Mouse (Mus musculus) hindbrain, postnatal 0 days (tissue): Measurements from ENCODE around the gene Kif16b. TPM values are rescaled to one million over a fixed set of nuclear protein-coding genes. Genes with fewer than 3 reads are reported as not detected.
A peak's percentile ranks its signal among the peaks of the same experiment; 100 is the strongest.

ENCODE experiments used
- ATAC-seq: fragments of 200-750 bp; cut with Nextera tagmentation; 2 replicates; pipeline ENCODE4 v1.8.0; 2017; ENCODE audit warnings: mild to moderate bottlenecking, moderate TSS enrichment, moderate library complexity
- DNase-seq: peaks from one replicate; pipeline ENCODE4 v3.0.0-alpha.2; 2015; ENCODE audit warnings: low spot score
- H3K27ac ChIP-seq: fragments of 300-500 bp; sonication (generic); 2 replicates; pipeline ENCODE4 v1.5.1; 2014; ENCODE audit warnings: mild to moderate bottlenecking
- H3K27me3 ChIP-seq: fragments of 300-500 bp; sonication (generic); 2 replicates; pipeline ENCODE4 v1.6.1; 2014; ENCODE audit warnings: low read length, mixed read lengths; ENCODE audit not compliant: insufficient read depth
- H3K36me3 ChIP-seq: fragments of 300-500 bp; sonication (generic); 2 replicates; pipeline ENCODE4 v1.6.1; 2014; ENCODE audit warnings: low read length, mixed read lengths; ENCODE audit not compliant: insufficient read depth
- H3K4me1 ChIP-seq: fragments of 300-500 bp; sonication (generic); 2 replicates; pipeline ENCODE4 v1.6.1; 2014; ENCODE audit warnings: antibody characterized with exemption, low read length, mixed read lengths; ENCODE audit not compliant: insufficient read depth
- H3K4me2 ChIP-seq: fragments of 300-500 bp; sonication (generic); 2 replicates; pipeline ENCODE4 v1.6.1; 2014; ENCODE audit warnings: low read depth, mild to moderate bottlenecking, low read length, moderate library complexity, mixed read lengths
- H3K4me3 ChIP-seq: fragments of 300-500 bp; sonication (generic); 2 replicates; pipeline ENCODE4 v1.5.1; 2014; ENCODE audit warnings: low read length
- H3K9ac ChIP-seq: fragments of 300-500 bp; sonication (generic); replicated peaks from 2 replicates; pipeline ENCODE4 v1.6.1; 2014; ENCODE audit warnings: mild to moderate bottlenecking, low read length, moderate library complexity, mixed read lengths
- H3K9me3 ChIP-seq: fragments of 300-500 bp; sonication (generic); 2 replicates; pipeline ENCODE4 v1.6.1; 2016; ENCODE audit warnings: low read length, mixed read lengths
- CTCF ChIP-seq: IDR thresholded peaks from 2 replicates; pipeline ENCODE4 v1.5.1; 2016; ENCODE audit warnings: antibody characterized with exemption, control low read depth, low read depth
- WGBS: fragments of 180-500 bp; shearing (Covaris S2); extraction: QIAGEN DNeasy Blood & Tissue Kit; methylation state at CpG from one replicate; pipeline ENCODE4 v1.1.7; 2014; 5-methylcytosine and 5-hydroxymethylcytosine counted together
- polyA plus RNA-seq: library from polyadenylated mRNA; unstranded; fragments of >200 nt; fragmentation: Nextera tagmentation; extraction: Ambion mirVana; gene quantifications from 2 replicates; pipeline ENCODE4 v1.2.1, GENCODE M21; 2015
- total RNA-seq: library from RNA; depleted of rRNA; stranded (reverse); fragments of >200 nt; gene quantifications from 2 replicates; pipeline ENCODE4 v1.2.3, GENCODE M21; 2014

The Kif16b gene
- total and polyA plus RNA-seq, 2 experiments from 2014 or later: 3.0 to 10.0 TPM

DNA sequence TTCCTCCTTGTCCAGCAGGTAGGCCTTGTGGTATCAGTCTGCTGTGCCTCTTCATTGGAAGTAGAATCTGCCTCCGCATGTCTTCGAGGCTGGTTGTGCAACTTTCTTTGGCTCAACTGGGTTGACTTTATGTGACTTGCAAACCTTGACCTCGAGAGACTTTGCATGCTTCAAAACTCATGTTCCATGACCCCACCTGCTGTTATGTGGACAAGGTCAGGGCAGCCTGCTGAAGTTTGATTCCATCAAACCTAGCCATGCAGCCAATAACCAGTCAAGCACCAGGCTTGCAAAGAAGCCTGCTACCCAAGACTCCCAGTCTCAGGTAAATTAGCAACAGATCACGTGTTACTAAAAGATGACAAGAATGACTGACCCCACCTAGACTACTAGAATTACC lies 5.7 kb upstream of the Kif16b start:
- TF ChIP-seq CTCF: no peak
- no peaks in the 10 kb centered on the region for H3K27me3 ChIP-seq
- no peak overlapping the region for H3K9ac ChIP-seq
- H3K36me3 ChIP-seq: no peaks in the 10 kb centered on the region
- no peak for ATAC-seq
- no peak overlapping the region for H3K27ac ChIP-seq
- H3K4me1 ChIP-seq: no peaks in the 10 kb centered on the region
- DNase-seq: no peak
- WGBS: 92% methylated on average over 4 of the region's 4 CpGs
- H3K4me2 ChIP-seq: no peak overlapping the region
- no peak overlapping the region for H3K4me3 ChIP-seq
- H3K9me3 ChIP-seq: no peaks in the 10 kb centered on the region

DNA sequence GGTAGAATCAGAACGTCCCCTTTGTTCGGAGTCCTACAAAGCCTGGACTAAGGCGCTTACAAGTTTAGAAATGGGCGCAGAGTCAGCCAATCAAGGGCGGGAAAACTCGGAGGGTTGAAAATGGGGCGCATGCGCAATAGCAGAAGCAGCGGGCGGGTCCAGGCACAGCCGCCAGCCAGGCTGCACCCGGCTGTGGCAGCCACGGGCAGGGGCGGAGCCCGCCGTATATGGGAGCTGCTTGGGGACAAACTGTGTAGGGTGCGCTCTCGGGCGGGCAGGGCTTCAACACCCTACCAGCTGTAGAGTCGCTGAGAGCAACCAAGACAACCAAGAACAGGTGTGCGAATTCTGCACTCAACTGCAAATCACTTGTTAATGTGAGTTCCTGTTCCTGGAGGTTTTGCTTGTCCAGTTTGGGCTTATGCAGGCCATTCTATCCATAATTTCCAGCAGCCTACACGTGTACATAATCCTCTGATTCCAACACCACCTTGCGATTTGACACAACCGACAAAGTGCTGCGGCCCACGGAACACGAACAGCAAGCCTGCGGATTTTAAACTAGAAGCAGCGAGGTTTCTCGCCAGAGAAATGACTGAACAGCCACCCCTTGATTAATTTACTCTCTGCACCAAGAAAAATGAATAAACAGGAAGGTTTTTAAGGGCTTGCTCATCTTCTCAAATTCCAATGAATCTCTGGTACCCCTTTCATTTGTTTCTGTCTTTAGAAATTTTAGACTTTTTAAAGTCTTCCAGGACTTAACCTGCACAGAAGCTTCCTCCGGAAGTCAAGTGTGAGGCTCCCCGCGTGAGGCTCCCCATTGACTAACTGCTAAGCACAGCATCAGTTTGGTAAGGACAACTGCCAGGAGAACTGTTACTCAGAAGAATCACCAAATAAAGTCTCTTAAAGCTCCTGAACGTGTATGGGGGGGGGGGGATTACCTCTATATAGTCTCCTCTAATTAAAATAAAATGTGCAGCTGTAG lies 1.9 kb upstream of the Kif16b start:
- Histone ChIP-seq H3K9ac (peak overlapping the region; percentile 51), H3K27ac (peak overlapping the region; percentile 64; the same call in 1 of the 2 replicates), H3K36me3 (no peaks in the 10 kb centered on the region), H3K4me3 (peak overlapping the region; percentile 49), H3K4me1 (no peaks in the 10 kb centered on the region), H3K9me3 (no peaks in the 10 kb centered on the region), H3K4me2 (peak overlapping the region; percentile 77), H3K27me3 (no peaks in the 10 kb centered on the region)
- ATAC-seq: peak; percentile 93
- WGBS: 5% methylated on average over 34 of the region's 34 CpGs
- DNase-seq: peak; percentile 95
- TF ChIP-seq CTCF: no peak

DNA sequence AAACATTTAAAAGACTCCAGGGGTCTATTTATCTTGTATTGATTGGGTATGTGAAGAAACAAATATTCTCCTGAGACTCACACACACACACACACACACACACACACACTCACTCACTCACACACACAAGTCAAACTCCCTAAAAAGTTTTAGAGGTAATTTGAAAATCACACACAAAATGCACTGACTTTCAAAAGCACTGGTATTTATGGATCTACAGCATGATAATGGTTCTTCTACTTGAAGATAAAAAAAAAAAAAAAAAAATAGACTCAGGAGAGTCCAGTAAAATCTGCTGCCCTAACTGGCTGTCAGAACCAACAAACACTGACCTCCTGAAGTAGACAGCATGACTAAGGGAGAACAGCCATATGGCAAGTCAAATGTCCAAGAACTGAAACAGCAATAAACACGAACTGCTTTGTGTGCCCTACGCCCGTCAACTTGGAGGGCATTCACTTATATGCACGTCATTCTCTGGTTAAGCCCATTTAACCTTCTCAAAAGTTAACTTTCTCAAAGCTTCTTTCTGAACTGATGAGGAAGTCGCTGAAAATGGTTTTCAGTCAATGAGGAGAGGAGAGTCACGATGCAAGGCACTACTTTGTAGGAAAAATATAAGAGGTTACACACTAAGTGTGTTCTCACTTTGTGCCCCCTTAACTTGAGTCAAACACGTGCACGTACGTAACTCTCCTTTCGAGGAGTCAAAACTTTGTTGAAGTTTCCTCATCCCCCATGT lies 1.0 kb downstream of the Kif16b start:
- Histone ChIP-seq H3K9ac (peak overlapping the region; percentile 80; the same call in 1 of the 2 replicates), H3K9me3 (no peaks in the 10 kb centered on the region), H3K4me2 (peak overlapping the region; percentile 98), H3K27ac (no peak overlapping the region), H3K4me1 (no peaks in the 10 kb centered on the region), H3K27me3 (no peaks in the 10 kb centered on the region), H3K36me3 (no peaks in the 10 kb centered on the region), H3K4me3 (peak overlapping the region; percentile 80)
- ATAC-seq (no peak), DNase-seq (no peak)
- no peak for TF ChIP-seq CTCF
- WGBS: 51% methylated on average over 10 of the region's 10 CpGs

DNA sequence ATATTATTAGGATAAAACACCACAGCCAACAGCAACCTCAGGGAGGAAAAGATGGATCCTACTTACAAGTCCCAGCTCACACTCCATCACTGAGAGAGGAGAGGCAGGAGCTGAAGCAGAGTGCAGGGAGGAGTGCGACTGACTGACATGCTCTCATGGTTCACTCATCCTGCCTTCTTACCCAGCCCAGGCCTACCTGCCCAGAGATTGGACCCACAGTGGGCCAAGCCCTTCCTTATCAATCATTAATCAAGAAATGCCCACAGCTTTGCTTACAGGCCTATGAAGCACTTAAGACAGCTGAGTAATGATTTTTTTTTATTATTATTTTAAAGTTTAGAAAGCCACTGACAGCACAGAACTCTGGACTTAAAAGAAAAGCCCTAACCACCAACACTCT lies 7.6 kb downstream of the Kif16b start:
- Histone ChIP-seq H3K4me1 (no peaks in the 10 kb centered on the region), H3K9me3 (no peaks in the 10 kb centered on the region), H3K27ac (no peak overlapping the region), H3K36me3 (no peaks in the 10 kb centered on the region), H3K9ac (no peak overlapping the region), H3K4me3 (no peak overlapping the region), H3K4me2 (no peak overlapping the region), H3K27me3 (no peaks in the 10 kb centered on the region)
- DNase-seq: no peak
- ATAC-seq: no peak
- TF ChIP-seq CTCF: no peak
- WGBS: 82% methylated on average over 1 of the region's 1 CpGs

DNA sequence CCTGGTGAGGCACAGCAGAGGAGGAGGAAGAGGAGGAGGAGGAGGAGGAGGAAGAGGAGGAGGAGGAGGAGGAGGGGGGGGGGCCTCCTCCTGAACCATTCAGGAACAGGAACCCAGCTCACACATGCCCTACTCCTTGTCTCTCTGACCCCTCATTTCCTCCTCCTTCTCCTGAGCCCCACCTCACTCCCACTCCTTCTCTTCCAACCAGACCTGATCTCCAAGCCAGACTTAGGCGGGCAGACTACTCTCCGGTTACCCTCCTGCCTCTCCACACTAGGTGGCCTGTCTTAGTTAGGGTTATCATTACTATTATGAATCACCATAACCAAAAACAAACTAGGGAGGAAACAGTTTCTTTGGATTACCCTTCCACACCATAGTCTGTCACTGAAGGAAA lies 10.0 kb downstream of the Kif16b start:
- ATAC-seq (no peak), DNase-seq (no peak)
- Histone ChIP-seq H3K4me2 (no peak overlapping the region), H3K4me3 (no peak overlapping the region), H3K27me3 (no peaks in the 10 kb centered on the region), H3K36me3 (no peaks in the 10 kb centered on the region), H3K27ac (no peak overlapping the region), H3K9ac (no peak overlapping the region), H3K9me3 (no peaks in the 10 kb centered on the region), H3K4me1 (no peaks in the 10 kb centered on the region)
- TF ChIP-seq CTCF: no peak
- 82% methylated on average over 2 of the region's 2 CpGs for WGBS

DNA sequence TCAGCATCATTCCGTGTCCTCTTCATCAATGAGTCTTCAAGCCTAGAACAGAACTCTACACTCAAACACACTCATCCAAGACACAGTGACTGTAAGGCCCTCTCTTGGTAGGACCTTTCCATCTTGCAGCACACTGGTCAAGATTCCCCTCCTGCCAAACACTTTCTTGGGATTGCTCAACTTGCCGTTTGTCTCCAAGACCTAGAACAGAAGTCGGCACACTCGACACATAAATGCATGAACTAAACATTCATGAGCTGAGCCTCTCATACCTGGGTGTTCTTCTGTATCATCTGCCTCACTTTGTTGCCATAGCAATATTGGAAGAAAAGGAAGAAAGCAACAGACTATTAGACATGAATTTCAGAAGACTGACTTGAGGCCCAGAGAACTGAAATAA lies 16.9 kb downstream of the Kif16b start:
- Histone ChIP-seq H3K9ac (no peak overlapping the region), H3K4me1 (no peaks in the 10 kb centered on the region; the same call in 1 of the 2 replicates), H3K4me2 (no peak overlapping the region), H3K4me3 (no peak overlapping the region), H3K9me3 (no peaks in the 10 kb centered on the region), H3K36me3 (no peaks in the 10 kb centered on the region), H3K27me3 (no peaks in the 10 kb centered on the region), H3K27ac (no peak overlapping the region)
- DNase-seq: no peak
- WGBS: 90% methylated on average over 4 of the region's 4 CpGs
- no peak for ATAC-seq
- TF ChIP-seq CTCF: no peak
